Mouse (Mus musculus): ENCODE results near the gene Vsig10. TPM values are rescaled to one million over a fixed set of nuclear protein-coding genes. Genes with fewer than 3 reads are reported as not detected.

Vsig10 gene
- polyA plus RNA-seq (2012; rRNA removed; ENCODE audit: low replicate concordance) = 28.8 and 39.4 TPM in 2 replicates

DNA sequence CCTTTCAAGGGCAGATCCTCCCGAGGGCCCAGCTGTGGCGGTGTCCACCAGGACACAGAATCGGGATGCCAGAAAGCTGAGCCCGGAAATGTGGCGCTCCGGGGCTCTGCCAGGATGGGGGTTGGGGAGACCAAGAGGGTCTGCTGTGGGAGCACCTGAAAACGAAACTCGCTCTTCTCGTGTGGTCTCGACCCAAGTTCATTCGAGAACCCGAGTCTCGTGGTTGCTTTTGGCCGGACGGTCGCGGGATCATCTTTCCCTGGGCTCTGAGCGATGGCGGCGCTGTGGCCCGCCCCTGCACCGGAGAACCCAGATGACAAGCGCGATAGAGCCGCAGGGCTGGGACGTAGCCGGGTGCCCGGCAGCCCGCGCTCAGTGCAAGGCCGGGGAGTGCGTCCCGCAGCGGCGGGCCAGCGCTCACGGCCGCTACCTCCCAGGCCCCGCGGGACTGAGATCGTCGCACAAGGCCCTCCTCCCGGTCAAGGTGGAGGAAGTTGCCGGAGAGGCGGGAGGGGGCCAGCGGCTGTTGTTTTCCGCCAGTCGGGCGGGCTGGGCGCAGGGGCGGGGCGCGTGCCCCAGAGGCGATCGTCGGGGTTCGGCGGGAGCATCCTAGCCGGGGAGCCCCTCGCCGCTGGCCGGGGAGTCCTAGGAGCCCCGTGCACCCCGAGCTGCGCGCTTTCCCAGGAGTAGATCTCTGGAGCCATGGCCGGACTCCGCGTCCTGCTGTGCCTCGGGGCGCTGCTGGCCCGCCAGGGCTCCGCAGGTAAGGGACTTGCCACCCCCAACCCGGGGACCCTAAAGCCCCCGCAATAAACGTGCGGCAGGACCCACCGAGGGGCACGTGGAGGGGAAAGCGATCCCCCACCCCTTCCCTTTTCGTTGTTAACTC lies at the start of gene Vsig10:
TSS of gene Vsig10 (plus strand) at position 343 of the 889 bp plus-strand sequence.

DNA sequence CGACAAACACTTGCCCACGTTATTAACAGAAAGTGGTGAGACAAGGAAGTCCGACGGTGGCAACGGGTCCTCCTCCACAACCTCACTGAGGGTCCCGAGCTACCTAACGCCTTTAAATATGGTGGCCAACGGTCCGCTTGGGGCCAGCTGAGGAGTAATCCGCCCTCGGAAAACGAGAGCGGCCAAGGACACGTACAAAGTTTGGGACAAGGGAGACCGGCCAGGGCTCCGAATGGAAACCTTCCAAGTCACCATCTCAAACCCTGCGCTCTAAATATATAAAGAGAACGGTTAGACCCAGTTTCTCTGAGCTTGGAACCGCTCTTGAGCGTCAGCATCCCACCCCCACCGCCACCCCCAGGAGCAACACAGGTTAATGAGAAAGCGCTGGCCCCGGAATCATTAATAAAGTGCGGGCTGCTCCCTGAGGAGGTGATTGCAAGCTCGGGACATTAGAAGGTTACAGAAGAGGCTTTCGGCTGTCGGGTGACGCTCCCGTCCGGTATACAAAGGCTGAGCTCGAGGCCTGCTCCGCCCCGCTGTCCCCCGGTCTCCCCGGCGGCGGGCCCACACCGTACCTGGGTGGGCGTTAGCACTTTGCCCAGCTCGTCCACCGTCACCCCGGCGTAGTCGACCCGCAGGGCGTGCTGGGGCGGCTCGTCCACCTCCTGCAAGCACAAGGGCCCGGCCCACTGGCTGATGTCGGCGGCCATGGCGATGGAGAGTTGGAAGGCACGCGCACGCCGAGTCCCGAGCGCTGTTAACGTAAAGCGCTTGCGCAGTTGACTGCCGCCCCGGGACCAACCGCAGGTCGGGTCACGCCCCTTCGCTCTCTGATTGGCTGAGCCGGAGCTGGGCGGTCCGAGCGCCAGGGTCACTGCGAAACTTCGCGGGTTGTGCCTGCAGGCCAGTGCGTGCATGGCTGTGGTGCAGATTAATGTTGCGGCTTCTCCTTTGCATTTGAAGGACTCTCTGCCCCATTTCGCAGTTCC lies 31.8 kb upstream of the Vsig10 start, which contains the start of gene Pebp1:
TSS of gene Pebp1 (minus strand) at position 795 of the 992 bp plus-strand sequence.

DNA sequence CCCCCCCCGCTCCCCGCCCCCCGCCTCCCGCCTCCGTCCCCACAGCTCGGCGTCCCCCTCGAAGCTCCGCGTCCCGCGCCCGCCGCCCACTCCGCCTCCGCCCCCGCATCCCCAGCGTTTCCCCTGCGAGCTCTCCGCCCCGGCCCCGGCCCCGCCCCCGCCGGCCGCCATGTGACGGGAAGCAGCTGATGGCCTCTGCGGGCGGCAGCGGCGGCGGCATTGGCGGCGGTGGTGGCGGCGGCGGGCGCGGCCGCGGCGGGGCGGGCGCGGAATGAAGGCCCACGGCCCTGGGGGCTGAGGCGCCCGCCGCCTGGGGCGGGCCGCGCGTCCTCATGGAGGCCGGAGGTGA lies 38.2 kb downstream of the Vsig10 start, which contains the start of gene Wsb2:
TSS of gene Wsb2 (plus strand) at position 176 of the 349 bp plus-strand sequence.

DNA sequence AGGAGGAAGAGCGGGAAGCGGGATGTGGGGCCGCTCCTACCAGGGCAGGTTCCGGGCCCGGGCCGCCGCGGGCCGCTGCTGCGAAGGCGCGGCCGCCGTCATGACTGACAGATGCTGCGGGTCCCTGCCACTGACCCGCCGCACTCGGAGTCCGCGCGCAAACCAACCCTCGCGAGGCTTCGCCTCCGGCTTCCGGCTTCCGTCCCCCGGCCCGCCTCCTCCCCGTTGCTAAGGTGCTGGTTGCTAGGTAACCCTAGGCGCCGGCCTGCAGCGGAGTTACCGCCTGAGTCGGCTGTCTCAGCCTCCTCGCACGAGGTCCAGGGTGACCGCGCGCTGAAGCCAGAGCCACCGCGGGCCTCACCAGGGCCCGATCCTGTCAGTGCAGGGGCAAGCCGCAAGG lies 70.0 kb downstream of the Vsig10 start, which contains the start of gene Rfc5:
TSS of gene Rfc5 (minus strand) at position 171 of the 400 bp plus-strand sequence.

Other genes starting within 250 kb of the Vsig10 start
- gene Suds3, start 203.0 kb upstream of the Vsig10 start, polyA plus RNA-seq (2012; rRNA removed; ENCODE audit: low replicate concordance) = 50.4 and 67.3 TPM in 2 replicates
- 11.5 and 14.4 TPM in 2 replicates for gene Taok3, start 199.0 kb upstream of the Vsig10 start, polyA plus RNA-seq (2012; rRNA removed; ENCODE audit: low replicate concordance)
- 407 and 670 TPM in 2 replicates for gene Pebp1, start 31.5 kb upstream of the Vsig10 start, polyA plus RNA-seq (2012; rRNA removed; ENCODE audit: low replicate concordance)
- gene Wsb2, start 38.2 kb downstream of the Vsig10 start, polyA plus RNA-seq (2012; rRNA removed; ENCODE audit: low replicate concordance) = 85.3 and 164 TPM in 2 replicates
- gene Rfc5, start 70.0 kb downstream of the Vsig10 start, polyA plus RNA-seq (2012; rRNA removed; ENCODE audit: low replicate concordance) = 10.9 and 13.0 TPM in 2 replicates
- gene Ksr2, start 94.9 kb downstream of the Vsig10 start, polyA plus RNA-seq (2012; rRNA removed; ENCODE audit: low replicate concordance) = 0.07 and 0.23 TPM in 2 replicates